Mouse (Mus musculus) c-Kit-positive CD71-negative TER-119-negative erythroid progenitor cells, embryonic 14.5 days (primary cell): ENCODE measurements at regions not wholly inside any gene's neighbourhood (a gene's known extent, or its start where the extent isn't known, plus 50 kb on each side); places are given as distances from the start of the nearest gene placed in this dataset.
"Not testable (repeated sequence)": the region's sequence is repeated elsewhere in the genome, so short reads cannot be mapped to it uniquely, and the experiment has no call there.

Source experiments
- DNase-seq: peaks from one replicate; pipeline ENCODE4 v3.0.0-alpha.2; 2013; ENCODE audit warnings: low read depth

DNA sequence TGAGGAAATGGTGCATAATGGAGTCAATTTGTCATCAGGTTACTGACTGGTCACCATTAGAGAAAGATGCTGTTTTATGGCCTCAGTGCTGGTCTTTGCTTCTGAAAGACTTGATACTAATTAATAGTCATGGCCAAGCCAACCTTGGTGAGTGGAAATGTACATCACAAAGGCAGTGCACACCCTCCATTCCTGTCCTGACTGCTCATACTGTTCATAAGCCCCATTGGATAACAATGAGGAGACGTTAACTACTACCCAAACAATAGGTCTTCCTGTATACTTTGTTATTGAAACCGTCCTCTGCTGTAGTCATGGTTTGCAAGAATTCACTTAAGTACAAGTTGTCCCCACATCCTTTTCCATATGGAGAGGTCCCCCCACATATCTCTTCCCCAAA is 605.8 kb upstream of the Slc35b3 start:
- no peak for DNase-seq

DNA sequence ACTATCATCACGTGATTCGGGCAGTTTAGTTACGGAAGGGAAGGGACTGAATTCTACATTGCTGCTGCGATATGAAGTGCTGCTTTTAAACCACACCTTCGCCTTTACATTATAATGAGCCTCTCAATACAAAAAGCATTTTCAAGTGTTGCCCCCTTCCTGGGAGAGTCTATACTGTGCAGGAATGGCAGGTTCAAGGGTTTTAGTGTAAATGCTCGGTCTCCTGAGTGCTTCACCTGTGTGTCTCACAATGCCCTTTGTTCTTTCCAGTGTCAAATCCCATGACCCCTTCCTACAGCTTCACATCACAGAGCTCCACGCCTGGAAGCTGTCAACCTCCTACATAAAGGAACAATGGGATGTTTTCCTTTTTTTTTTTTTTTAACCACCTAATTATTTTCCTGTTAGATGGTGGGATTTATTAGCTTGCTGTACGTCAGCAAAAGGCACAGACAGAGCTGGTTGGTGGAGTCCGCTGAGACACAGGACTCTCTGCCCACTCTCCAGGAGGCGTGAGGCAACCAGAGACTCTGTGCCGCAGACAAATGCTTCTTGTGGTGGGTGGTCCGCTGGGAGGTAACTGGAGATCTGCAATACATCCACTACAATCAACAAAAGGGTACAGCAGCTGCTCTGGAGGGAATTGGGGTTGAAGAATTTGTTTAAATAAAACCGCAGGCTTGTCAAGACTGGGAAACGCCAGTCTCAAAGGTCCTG is 577.2 kb upstream of the Slc35b3 start:
- DNase-seq, result no peak

DNA sequence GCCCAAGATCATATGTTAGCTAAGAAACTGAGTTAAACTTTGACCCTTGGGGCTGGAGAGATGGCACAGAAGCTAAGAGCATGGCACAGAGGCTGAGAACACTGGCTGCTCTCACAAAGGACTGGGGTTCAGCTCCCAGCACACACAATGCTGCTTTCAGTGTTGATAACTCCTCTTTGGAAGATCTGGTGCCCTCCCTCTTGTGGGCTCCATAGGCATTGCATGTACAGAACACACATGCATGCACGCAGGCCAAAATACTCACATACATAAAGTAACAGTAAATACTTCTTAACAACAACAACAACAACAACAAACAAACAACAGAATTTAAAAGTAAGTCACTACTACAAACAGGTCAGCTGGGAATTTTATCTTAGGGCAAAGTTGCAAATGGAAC is 565.8 kb upstream of the Slc35b3 start:
- no peak for DNase-seq

DNA sequence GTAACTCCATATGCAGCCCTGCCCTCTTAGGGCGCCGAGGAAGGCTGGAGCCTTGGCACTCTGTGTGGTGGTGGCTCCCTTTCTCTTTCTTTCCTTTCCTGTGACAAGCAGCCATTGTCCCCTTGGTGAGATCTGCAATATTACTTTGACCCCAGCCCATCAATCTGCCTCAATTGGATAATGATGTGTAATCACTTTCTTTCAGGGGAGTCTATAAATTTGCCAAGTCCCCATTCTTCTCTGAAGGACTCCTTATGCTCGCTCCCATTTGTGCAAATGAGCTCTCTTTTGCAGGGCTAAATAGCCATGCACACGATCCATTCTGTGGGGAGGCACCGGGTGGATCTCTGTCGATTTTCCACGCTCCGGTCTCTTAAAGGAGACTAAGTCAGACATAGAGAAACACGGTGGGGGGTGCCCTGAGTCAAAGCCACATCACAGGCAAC is 563.2 kb upstream of the Slc35b3 start:
- no peak for DNase-seq

DNA sequence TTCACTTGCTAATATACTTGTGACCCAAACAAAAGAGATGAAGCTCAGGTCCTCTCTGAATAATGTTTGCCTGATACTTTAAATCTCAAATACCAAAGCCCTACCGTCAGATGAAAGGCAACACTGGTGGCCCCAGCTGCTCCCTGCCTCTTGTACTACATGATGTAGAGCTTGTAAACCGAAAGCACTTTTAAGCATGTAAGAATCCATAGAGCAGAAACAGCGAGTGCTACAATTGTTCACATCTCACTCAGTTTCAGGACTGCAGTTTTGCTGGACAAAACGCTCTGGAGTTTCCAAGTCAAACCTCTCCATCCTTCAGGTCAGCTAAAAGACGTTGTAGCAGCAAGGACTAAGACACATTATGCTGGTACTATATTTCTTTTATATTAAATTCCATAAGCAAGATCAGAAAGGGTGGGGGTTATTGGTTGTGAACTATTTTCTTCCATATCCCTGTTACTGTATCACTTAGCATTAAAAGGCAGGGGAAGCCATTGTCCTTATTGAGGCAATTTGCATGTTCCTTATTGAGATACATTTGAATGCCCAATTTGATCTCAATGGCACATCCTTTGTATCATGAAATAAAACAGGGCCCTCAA is 562.7 kb upstream of the Slc35b3 start:
- no peak for DNase-seq

DNA sequence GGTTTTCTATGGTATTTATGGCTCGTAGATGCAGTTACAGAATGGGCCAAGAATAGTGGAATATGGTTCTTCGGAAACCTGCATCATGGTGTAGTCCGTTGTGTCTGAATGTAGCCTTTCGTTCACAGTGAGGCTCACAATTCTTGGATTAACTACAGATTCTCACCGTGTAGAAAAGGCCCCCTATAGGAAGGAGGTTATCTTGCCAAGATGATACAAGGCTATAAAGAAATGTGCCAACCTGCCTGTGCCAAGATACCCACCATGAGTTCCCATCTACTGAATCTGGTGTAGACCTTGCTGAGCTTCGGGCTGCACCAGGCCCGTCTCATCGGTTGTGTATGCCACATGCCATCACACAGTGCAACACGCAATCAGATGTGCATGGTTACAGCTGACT is 560.2 kb upstream of the Slc35b3 start:
- DNase-seq, result no peak

DNA sequence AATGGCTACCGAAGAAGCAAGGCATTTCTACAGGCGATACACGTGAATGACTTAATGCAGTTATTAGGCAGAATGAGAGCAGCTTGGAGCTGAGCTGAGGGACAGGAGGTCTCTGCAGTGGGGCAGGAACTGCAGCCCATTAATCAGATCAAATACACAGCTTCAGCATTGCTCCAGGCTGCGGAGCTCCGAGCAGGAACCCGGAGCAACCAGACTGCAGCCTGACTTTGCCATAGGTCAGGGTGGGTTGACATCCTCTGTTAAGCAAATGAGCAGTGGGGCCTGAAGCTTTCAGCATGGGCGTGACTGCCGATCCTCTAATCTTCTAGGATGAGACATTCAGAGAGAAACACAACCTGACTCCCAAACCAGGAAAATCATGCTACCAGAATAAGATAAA is 555.4 kb upstream of the Slc35b3 start:
- DNase-seq, result no peak

DNA sequence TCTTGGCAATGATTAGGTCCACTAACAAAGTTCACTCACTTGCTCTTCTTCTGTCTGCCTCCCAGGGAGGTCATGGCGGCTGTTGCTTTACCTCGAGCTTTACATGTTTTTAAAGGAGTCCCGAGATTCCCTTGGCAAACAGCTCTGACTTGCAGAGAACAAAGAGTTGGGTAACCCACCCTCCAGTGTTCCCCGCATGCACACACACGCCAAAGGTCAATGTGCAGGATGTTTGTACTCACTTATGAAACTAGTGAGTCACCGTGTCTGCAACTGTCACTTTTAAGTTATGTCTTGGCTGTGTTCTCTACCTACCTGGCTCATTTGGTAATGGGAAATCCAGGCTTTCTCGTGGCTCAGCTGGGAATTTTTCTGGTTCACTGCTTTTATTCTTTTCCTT is 529.1 kb upstream of the Slc35b3 start:
- DNase-seq, result no peak

DNA sequence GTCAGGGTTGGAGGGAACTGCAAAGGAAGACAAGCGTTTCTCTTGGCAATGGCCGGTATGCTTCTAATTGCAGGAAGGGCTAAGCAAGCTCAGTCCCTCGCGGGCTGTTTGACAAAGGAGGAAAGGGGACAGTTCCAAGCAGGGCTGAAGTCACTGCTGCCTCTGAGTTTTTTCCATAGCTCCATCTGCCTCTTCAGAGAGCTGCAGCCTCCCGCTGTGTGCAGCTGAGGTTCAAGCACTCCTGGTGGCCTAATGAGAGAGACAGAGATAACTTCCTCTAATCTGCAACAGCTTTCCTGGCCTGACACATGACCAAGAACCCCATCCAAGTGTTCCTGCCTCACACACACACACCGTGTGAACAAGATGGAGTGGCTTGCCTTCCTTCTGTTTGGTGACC is 511.9 kb upstream of the Slc35b3 start:
- no peak for DNase-seq

DNA sequence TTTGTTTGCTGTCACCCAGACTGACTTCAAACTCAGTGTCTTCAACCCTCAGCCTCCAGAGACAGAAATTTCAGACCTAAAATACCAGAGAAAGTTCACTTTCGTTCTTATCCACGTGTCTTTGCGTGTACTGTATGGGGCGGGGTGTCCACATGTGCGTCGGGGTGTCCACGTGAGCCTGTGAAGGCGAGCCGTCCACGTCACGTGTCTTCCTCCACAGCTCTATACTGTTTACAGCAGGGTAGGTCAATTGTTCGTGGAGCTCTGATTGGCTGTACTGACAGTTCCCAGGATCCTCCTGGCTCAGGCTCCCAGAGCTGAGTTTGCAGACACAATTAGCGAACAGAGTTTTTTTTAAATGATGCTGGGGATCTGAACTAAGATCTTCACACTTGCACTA is 481.1 kb upstream of the Slc35b3 start:
- no peak for DNase-seq

DNA sequence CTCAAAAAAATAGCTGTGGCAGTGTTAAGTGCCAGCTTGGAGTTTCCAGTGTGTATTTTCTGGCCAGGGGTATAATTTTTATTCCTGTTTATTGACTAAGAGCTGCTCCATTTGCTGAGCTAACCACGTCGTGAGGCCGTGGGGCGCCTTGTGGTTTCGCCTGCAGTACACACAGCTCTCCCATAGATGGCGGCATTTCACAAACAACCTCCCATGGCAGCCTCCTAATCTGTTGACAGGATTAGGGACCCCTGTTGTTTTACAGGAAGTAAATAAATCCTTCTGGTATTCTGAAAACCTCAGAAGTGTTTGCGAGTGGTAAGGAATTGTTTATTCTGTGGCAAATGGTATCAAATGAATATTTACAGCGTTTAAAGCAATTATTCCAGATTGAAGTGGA is 480.2 kb upstream of the Slc35b3 start:
- peak; percentile 18 for DNase-seq

DNA sequence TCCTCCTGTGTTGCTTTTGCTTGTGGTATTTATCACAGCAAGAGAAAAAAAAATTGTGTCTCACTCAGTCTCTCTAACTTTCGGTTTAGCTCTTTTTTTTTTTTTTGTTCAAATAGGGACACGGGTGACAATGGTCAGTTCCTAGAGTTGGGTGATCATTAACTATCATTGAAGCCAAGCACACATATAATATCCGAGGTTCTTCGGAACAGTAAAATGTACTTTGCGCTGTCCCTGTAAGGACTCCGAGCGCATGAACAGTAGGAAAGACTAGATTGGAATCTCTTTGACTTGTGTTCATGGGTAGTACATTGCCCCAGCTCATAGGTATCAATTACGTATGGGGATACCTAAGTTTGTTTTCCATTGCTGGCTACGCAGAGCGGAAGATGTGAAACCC is 479.7 kb upstream of the Slc35b3 start:
- DNase-seq, result no peak

DNA sequence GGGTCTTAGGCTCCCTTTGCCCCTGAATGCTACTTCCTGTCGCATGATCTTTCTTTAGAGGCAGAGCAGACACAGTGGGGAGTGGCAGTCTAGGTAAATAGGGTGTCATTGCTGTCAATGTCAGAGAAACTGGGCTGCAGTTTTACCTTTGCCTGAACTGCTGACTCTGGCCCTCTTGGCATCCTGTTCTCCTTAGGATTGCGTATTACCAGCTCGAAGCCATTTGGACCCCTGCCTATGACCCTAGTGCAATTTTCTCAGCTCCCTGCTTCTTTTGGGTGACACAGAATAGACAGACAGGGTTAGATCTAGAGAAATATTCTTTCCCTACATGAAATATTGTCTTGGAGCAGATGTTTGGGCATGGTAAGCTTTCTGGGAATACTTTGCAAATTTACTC is 467.3 kb upstream of the Slc35b3 start:
- DNase-seq, result no peak

DNA sequence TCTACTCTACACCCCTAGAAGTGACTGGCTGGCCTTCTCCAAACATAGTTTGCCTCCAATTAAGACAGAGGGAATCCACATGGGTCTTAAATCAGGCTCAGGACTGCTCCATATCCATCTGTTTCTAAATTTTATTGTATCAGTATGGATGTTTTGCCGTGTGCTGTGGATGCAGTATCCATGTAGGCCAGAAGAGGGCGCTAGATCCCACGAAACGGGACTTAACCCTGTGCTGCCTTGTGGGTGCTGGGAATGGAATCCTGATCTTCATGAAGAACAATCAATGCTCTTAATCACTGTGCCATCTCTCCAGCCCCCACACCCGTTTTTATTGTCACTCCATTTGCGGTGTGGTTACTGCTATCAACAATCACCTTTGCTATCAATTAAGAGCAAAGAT is 465.3 kb upstream of the Slc35b3 start:
- DNase-seq, result no peak

DNA sequence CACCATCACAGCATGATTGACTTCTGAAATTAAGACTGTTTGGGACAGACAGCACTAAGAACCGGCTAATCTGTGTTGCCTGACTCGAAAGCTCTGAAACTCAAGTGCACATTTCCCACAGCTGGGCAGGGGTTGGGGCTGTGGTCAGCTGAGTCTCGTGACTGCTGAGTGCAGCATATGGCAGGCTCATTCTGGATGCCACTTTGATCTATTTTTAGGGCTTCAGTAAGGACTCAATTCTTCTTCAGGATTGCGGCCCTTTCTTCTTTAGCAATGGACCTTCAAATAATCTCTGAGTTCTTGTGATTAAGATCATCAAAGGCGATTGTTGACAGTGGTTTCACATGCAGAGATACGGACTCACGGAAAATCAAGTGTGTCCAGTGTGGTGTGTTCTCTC is 457.5 kb upstream of the Slc35b3 start:
- DNase-seq, result no peak

DNA sequence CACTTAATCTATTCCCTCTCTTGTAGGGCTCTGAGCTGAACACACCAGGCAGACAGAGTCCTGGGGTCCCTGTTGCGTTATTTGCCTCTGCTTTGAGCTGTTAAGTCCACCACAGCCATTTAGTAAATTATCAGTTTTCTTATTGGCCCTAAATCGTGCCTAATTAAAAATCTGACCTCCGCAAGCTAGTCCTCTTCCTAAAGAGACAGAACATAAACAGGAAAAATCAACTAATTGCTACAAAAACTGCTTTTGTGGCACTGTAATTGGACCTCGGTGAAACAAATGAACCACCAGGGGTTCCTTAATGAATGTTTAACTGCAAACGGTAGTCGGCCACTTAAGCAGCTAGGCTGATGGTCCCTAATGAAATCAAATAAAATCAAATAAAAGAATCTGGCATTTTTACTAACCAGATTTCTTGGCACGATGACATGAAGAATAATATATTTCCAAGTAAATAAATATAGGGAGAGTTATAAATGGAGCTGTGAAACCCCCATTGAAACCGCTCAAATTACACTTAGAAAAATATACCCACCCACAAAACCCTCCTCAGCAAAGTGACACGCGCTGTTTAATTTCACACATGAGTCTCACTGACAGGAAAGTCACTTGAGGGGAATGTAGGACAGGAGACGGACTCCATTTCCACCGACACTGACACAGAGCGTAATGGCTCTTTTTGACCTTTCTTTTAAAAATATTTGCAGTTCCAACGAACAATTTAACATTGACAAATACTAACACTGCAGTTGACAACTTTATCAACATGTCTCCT is 451.0 kb upstream of the Slc35b3 start:
- DNase-seq, result no peak

DNA sequence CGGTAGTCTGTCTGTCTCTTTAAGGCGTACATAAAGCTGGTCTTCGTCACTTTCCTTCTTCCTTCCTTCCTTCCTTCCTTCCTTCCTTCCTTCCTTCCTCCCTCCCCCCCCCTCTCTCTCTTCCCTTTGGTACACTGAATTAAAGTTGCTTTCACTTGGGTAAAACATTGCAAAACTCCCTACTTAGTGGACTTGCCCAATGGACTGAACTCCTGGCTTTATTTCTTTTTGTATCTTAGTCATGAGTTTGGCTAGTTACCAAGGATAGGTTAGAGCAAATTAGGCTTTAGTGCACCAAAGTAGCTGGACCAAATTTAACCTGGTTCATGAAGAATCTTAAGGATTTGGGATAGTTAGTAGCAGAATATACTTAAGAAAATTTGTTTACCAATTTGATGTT is 431.9 kb upstream of the Slc35b3 start:
- no peak for DNase-seq

DNA sequence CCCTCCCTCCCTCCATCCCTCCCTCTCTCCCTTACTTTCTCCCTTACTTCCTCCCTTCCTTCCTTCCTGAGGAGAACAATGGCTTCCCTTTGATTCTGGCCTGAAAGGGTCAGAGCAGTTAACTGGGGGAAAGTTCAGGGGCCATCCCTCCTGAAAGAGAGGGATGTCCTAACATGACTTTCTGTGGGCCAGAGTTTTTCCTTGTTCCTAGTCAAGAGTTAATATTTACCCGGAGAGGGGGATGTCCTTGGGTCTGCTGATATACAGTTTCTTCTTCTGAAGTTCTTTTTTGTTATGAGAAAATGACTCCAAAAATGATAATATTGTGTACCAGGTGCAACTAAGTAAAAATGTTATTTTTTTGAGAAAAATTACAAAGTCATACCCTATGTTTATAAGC is 431.5 kb upstream of the Slc35b3 start:
- DNase-seq, result not testable (repeated sequence)

DNA sequence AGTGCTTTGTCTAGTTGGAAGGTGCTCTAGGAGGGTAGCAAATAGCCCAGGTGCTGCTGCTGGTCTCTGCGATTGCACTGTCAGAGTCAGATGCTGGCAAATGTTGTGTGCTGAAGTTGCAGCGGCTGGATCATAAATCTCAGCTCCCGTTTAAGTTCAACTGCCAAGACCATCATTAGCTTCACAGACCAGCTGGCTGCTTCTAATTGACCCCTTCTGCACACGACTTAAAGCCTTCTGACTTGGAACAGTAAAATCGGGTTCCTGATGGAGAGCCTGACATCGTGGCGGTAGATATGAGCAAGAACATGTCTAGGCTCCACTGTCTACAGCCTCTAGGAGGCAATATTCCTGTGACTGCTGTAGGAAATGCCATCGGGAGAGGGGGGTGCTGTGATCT is 416.0 kb upstream of the Slc35b3 start:
- no peak for DNase-seq

DNA sequence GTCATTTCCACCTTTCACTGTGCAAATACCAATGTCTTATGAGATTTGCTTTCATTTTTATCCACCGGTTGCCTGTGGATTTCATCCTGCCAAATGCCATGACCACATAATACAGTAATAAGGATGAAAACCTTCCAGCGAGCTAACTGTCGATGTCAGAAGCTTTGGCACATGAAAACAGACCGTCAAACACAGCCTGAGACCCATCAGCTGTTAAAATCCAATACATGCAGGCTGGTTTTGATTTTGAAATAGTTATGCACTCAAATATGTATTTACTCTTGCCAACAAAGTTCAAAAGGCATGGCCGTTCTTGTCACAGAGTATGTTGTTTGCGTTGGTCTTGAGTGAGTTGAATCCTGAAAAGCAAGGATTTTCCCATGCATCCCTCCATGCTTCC is 415.6 kb upstream of the Slc35b3 start:
- no peak for DNase-seq

DNA sequence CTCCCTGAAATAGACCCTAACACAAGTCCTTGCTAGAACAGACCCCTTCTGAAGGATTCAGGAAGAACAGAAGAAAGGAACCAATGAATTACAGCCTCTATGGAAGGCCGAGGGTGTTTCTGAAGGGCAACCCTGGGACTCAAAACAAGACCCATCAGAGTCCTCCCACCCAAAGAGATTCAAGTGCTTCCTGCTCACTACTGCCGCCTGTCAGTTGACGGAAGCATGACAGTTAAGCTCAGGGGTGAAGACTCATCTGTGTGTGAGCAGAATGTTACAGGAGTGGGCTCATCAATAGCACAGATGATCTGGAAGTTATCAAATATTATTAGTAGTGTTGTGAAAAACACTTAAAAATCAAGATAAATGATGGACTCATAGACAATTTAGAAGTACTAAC is 411.9 kb upstream of the Slc35b3 start:
- no peak for DNase-seq

DNA sequence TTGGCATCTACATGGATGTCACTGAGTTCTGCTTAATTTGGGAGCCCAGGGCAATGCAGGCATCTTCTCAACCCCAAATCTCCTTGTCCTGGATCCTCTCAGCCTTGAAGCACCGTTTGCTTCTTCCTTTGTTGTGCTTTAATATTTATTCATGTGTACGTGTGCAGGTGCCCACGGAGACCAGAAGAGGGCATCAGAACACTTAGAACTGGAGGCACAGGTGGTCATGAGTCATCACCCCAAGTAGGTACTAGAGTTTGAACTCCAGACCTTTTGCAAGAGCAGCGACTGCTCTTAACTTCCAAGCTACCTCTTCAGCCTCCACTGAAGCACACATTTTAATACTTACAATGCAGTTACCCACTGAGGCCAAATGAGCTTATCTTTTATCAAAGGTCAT is 403.0 kb upstream of the Slc35b3 start:
- no peak for DNase-seq

DNA sequence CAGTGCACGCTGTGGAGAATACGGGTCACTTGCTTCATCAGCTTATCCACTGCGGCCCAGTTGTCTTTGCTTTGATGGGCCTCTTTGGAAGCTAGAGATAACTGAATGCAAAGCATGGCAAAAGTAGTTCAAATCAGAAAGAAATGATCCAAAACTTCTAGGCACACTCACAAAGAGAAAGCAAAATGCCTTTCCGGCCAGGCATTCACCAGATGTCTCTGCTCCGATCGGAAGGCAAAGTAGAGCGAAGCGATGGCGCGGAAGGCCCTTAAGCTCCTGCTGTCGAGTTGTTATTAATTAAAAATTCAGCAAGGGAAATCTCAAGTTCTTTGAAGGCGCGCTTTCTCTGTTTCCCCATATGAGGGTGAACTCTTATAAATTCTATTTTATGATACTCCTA is 401.9 kb upstream of the Slc35b3 start:
- no peak for DNase-seq
